Mouse (Mus musculus) G1E (cell line): ENCODE results near the gene Mea1.

Experiments
- CTCF ChIP-seq: IDR thresholded peaks from 2 replicates; pipeline ENCODE4 v1.5.1; 2012; ENCODE audit warnings: low read depth, low read length, inconsistent platforms, mixed read lengths
- GATA1 ChIP-seq: IDR thresholded peaks from 2 replicates; pipeline ENCODE4 v1.6.1; 2012; ENCODE audit warnings: borderline replicate concordance, low read length, inconsistent platforms, mixed read lengths

- TF ChIP-seq CTCF (no peak), GATA1 (no peak)
Observed at GRCm38 (mm10) chr17:46712442-46712841, 33.8 kb downstream of the Mea1 start.
